Mouse (Mus musculus) ES-Bruce4 (cell line): Measurements from ENCODE around the gene Sqstm1.

ENCODE experiments used
- CTCF ChIP-seq: IDR thresholded peaks from one replicate; pipeline ENCODE4 v1.8.1; 2011; ENCODE audit warnings: low read depth, low read length
- EP300 ChIP-seq: IDR thresholded peaks from 2 replicates; pipeline ENCODE4 v1.6.1; 2011; ENCODE audit warnings: low read depth, low read length; ENCODE audit not compliant: insufficient read depth
- POLR2A ChIP-seq: IDR thresholded peaks from one replicate; pipeline ENCODE4 v1.8.1; 2011; ENCODE audit warnings: low read length; ENCODE audit not compliant: insufficient read depth

- TF ChIP-seq CTCF (no peak), POLR2A (no peak), EP300 (no peak)
Measured at GRCm38 (mm10) chr11:50200613-50201012, 10.0 kb downstream of the Sqstm1 start.
